Mouse (Mus musculus) left cerebral cortex, adult 9 months (tissue): ENCODE measurements at regions not wholly inside any gene's neighbourhood (a gene's known extent, or its start where the extent isn't known, plus 50 kb on each side); places are given as distances from the start of the nearest gene placed in this dataset.

ENCODE experiments used
- DNase-seq, 2 experiments: peaks; one replicate each; pipeline ENCODE4 v3.0.0; 2022; ENCODE audit warnings: low spot score in 2 of 2

GRCm38 (mm10) chr2:74463407-74463806 is 115.8 kb downstream of the Lnpk start:
- DNase-seq: peak in 1 of 2 experiments; percentile 6

- no peak for DNase-seq
Measured at GRCm38 (mm10) chr2:74461211-74461844, 117.9 kb downstream of the Lnpk start.

- no peak for DNase-seq
Measured at GRCm38 (mm10) chr2:74454431-74454830, 124.8 kb downstream of the Lnpk start.

- no peak for DNase-seq
Measured at GRCm38 (mm10) chr2:74452679-74453078, 126.6 kb downstream of the Lnpk start.

DNA sequence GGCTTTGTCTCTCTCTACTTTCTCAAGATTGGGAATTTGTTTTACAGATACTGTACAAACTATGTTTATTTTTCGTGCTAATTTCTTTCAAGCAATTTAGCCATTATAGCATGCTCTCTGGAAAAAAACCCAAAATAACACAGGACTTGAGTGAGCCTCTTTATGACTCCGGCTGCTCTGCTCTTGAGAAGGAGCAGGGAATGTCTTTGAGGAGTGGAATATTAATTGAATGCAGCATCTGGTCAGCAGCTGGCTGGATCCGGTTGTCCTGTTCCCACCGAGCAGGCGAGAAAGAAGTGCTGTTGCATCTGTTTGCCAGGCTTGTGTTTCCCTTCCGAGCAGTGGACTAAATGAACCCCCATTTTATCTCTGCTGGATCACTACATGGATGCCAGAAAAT is 127.7 kb downstream of the Lnpk start:
- DNase-seq: no peak

DNA sequence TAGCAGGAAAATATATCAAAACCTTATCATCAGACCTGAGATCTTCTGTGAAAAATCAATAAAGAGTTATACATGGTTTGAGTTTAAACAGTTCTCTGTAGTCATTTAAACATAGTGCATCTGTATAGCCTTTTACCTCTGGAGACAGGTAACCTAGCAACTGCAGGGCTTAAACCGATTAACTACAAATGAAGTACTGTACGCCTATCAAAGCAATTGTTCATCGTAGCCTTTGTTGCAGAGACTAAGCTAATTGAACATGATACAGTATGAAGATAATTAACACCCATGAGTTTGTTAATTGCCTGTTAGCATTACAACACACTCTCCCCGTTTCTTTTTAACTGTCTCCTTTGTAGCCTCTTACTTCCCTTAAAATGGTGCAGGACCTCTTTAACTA is 128.2 kb downstream of the Lnpk start:
- no peak for DNase-seq

DNA sequence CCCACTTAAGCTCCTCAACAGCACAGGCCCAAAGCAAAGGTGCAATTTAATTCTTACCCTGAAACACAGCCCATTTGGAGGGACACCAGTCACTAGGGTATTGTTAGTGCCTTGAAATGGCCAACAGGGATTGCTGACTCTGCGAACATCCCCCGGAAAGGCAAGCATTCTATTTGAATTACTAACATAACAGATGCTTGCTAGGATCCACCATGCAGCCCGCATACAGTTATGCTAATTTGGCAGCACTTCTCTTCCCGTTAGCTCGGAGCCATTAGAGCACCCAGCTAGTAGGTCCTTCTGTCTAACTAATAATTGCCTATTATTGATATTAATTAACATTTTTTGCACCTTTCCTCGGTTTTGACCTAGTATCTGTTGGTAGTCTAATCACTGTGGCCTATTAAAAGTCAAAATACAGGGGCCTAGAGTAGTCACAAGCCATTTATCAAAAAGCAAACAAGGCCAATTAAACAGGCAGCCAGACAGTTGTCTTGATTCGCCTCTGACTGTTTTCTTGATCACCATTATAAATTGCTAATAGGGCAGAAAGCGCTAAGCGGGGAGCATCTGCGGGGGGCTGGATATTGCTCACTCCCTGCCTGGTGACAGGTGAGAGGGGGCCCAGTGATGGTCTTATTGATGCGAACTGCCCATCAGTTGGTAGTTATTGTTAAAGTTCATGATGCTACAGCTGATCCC is 129.0 kb downstream of the Lnpk start:
- no peak for DNase-seq

DNA sequence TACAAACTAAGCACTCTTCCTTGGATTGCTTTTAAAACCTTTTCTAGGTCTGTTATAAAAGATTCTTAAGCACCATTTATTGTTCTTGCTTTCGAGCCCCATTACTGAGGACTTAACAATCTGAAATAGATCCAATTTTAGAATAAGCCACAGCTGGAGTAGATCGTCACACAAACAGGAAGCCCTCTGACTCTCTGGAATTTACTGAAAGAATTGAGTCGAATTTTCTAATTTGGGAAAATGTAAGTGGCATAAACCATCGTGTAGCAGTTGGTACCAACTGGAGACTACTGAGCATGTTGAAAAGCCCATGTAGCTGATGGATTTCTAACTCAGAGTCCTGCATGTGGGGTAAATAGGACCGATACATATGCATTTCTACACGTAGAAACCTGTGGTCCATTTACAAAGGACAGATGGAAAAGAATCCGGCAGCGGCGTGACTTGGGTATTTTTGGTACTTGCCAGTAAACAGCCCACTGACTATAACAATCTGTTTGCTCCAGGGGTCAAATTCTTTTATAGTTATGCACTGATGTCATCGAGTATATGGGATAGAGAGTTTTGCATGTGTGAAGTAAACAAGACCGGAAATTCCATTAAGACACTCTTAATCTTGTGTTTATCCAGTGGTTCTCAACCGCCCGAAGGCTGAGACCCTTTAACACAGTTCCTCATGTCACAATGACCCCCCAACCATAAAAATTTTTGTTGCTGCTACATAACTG is 143.9 kb downstream of the Lnpk start:
- DNase-seq: no peak

- peak in 1 of 2 experiments; percentile 19 for DNase-seq
Measured at GRCm38 (mm10) chr2:74426746-74427145, 152.5 kb downstream of the Lnpk start.

DNA sequence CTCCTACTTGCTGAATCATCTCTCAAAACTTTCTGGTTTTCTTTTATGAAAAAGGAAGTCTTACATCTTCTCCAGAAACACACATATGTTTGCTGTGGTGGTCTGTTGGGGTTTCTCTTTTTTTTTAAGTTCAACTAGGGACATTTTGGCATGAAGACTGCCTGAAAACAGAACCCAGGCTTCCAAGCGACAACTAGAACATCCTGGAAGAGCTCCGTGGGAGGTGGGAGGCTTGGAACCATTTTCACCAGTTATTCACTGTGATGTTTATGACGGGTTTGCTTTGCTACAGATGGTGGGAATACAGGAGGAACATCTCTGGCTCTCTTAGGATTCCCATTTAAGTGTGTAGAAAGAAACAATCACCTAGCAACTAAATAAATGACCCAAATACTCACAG is 154.5 kb downstream of the Lnpk start:
- DNase-seq: peak; percentile 42 to 76

DNA sequence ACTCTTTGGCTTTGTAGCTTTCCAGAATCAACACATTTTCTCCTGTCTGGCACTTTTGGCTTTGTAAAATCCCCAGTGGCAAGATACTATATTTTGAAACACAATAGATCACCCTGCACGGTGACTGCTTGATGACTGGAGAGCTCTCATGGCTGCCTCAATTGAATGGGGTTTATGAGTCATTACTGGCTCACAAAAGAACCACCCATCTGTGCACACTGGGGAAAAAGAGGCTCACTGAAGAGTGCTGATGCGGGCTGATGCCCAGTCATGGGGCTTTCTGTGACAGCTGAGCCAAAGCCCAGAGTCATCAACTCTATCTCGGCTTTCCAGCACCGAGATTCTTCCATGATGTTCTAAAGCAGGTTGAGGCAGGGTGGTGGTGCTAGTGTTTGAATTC is 163.1 kb downstream of the Lnpk start:
- no peak for DNase-seq

DNA sequence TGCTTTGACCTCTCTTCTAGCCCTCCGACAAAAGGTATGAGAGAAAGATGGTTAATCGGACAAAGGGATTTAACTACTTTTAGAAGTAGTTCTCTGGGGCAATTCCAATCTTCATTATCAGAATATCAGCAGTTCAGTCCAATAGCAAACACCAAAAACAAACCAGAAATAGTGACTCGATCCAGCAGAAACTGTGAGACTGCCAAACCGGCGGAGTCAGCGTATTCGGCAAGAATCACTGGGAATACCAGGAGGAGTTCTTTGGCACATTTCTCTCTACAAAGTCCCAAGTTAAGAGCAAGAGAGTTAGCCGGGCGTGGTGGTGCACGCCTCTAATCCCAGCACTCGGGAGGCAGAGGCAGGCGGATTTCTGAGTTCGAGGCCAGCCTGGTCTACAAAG is 164.5 kb downstream of the Lnpk start:
- no peak for DNase-seq

DNA sequence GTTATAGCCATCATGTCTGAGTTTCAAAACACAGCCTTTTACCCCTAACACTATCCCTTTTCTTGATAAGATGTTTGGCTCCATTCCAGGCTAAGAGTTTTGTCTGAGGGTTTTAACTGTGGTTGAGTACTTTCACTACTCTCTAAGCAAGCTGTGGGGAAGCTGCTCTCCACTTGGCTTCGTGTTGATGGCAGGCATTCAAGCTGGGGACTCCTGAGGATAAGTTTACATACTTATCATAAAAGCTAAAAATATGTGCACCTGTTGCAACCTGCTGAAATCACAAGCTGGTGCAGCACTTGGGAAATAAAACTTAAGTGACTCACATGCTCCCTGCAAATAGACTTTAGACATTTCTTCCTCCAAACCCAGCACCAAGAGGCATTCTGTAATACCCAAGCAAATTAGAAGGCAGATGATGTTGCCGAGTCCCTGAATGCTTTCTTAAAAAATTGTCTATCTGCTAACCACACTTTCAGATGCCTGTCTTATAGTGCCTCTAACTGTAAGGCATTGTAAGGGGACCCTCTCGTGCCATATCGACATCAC is 169.3 kb downstream of the Lnpk start:
- DNase-seq: peak; percentile 35 to 47

DNA sequence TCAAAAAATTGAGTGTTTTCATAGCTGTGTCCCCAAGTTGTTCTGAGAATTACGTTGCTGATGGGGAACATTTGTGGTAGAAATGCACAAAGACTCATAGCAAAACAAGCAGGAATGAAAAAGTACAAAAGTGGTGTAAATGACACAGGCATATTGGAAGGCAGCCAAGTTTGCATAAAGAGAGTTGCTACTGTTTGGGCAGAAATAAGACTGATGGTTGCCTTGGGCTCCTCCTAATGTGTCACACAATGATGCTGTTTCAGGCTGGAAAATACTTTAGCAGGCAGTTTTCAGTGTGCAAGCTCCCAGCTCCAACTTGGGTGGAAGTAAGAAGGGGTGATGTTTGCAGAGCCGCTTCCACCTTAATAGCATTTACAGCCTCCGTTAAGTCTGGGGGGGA is 174.7 kb downstream of the Lnpk start:
- no peak for DNase-seq

- DNase-seq: no peak
Measured at GRCm38 (mm10) chr2:74391064-74391463, 188.2 kb downstream of the Lnpk start.

DNA sequence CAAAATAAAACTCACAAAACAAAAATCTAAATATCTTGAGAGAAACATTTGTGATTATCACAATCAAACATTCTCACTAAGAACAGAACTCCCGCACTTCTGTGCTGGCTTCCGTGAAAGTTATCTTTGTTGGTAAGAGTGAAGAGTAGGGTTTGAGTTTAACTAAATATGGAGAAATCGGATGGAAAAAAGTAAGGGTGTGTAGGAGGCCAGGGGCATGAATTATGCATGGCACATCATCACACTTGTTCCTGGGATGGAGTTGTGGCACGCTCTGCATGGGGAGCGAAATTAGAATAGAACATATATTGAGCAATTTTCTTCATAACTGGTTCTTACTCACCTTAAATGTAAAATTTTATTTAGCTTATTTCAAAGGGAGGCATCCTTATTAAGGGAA is 191.2 kb downstream of the Lnpk start:
- peak; percentile 27 to 37 for DNase-seq

- DNase-seq: no peak
Measured at GRCm38 (mm10) chr2:74384918-74385317, 194.3 kb downstream of the Lnpk start.

GRCm38 (mm10) chr2:74380574-74381287 is 198.5 kb downstream of the Lnpk start:
- no peak for DNase-seq

DNA sequence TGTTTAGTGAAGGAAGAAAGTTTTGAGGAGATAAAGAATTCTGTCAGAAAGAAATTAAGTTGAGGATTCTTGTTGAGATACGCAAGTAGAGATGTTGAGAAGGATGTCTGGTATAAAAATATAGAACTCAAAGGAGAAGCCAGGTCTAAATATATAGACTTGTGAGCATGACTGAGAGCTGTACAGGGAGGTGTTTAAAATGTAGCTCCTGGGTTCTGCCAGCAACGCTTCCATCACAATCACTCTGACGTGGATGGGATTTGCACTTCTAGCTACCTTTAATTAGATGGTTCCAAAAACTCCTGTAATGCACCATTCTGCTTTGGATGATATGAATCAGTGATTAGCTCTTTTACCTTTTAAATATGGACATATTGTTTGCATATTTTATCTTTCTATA is 200.5 kb downstream of the Lnpk start:
- no peak for DNase-seq

DNA sequence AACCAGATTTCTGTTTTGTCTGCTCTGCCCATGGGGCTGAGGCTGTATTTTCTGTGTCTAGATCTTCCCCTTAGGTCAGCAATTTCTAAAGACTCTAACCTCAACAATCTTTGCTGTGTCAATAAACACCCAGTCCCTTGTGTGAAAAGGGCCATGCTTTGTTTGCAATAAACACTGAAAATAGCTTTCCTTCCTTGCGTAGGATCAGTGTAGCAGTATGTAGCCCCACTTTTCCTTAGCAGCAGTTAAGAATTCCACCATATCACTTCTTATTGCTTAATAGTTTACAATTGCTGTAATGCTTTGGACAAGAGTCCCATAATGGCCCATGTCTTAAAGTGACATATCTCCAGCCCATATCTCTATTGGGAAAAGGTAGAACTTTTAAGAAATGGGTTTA is 205.3 kb downstream of the Lnpk start:
- DNase-seq: no peak

GRCm38 (mm10) chr2:74373056-74373455 is 206.2 kb downstream of the Lnpk start:
- no peak for DNase-seq

- no peak for DNase-seq
Measured at GRCm38 (mm10) chr2:74363255-74363654, 216.0 kb downstream of the Lnpk start.
